Mouse (Mus musculus): ENCODE measurements at regions not wholly inside any gene's neighbourhood (a gene's known extent, or its start where the extent isn't known, plus 50 kb on each side); places are given as distances from the start of the nearest gene placed in this dataset. TPM values are rescaled to one million over a fixed set of nuclear protein-coding genes. Genes with fewer than 3 reads are reported as not detected.

GRCm38 (mm10) chr10:44603461-44603860 lies 75.2 kb upstream of the Prdm1 start:
- no peak for ATAC-seq (ENCODE audit: low read depth)
- Histone ChIP-seq H3K4me3 (replicated peaks) (no peak overlapping the region), H3K4me2 (no peak overlapping the region), H3K36me3 (no peaks in the 10 kb centered on the region), H3K9ac (no peak overlapping the region), H3K9me3 (replicated peaks) (no peaks in the 10 kb centered on the region), H3K4me1 (replicated peaks) (no peaks in the 10 kb centered on the region; the same call in 1 of the 2 replicates), H3K27me3 (no peaks in the 10 kb centered on the region), H3K27ac (no peak overlapping the region)
- 80% methylated on average over 5 of the region's 5 CpGs for WGBS (ENCODE audit: insufficient replicate concordance)
- no peak for DNase-seq

GRCm38 (mm10) chr10:44601550-44601949 lies 73.2 kb upstream of the Prdm1 start:
- no peak for DNase-seq

GRCm38 (mm10) chr10:44599964-44600334 lies 71.6 kb upstream of the Prdm1 start:
- ATAC-seq (ENCODE audit: low read depth) (no peak), DNase-seq (no peak)
- Histone ChIP-seq H3K4me3 (replicated peaks) (no peak overlapping the region), H3K4me1 (replicated peaks) (no peaks in the 10 kb centered on the region; the same call in 1 of the 2 replicates), H3K9ac (no peak overlapping the region), H3K27ac (no peak overlapping the region), H3K9me3 (replicated peaks) (no peaks in the 10 kb centered on the region), H3K36me3 (no peaks in the 10 kb centered on the region), H3K27me3 (no peaks in the 10 kb centered on the region), H3K4me2 (no peak overlapping the region)
- 20% methylated on average over 4 of the region's 4 CpGs for WGBS (ENCODE audit: insufficient replicate concordance)

More at GRCm38 (mm10) chr10:44601550-44601949, 73.2 kb upstream of the Prdm1 start:
- no peak overlapping the region for H3K9ac ChIP-seq
- no peak overlapping the region for H3K27ac ChIP-seq
- no peaks in the 10 kb centered on the region for H3K27me3 ChIP-seq
- H3K9me3 ChIP-seq (replicated peaks) = no peaks in the 10 kb centered on the region
- no peaks in the 10 kb centered on the region; the same call in 1 of the 2 replicates for H3K4me1 ChIP-seq (replicated peaks)
- no peaks in the 10 kb centered on the region for H3K36me3 ChIP-seq
- H3K4me2 ChIP-seq = no peak overlapping the region
- WGBS (ENCODE audit: insufficient replicate concordance) = 42% methylated on average over 10 of the region's 10 CpGs
- H3K4me3 ChIP-seq (replicated peaks) = no peak overlapping the region
- ATAC-seq (ENCODE audit: low read depth) = no peak

DNA sequence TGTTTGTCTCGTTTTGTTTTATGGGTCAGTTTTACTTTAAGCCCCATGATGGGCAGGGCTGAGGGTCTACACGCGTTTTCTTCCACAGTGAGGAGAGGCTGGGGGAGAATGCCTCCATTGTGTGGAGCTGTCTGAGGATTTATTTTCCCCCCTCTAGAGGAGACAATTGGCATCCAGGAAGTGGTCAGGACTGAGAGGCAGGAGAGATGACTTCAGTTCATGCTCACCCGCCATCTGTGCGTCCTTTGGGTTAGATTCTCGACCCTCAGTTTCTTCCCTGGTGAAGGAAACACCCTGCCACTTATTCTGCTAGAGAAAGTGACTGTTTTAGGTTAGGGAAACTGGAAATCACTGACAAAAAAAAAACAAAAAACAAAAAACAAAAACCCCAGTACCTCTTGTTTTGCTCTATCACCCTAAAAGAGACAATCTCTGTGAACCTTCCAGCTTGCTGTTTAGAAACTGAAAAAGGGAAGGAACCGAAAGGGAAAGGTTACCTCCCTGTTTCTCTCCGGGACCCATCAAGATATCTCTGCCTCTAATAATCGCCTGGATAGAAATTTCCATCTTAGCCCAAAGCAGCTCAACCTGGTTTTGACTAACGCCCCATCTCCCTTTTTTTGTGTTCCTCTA lies 71.1 kb upstream of the Prdm1 start:
- H3K4me2 ChIP-seq = no peak overlapping the region
- no peak overlapping the region for H3K9ac ChIP-seq
- ATAC-seq (ENCODE audit: low read depth) (no peak), DNase-seq (no peak)
- H3K4me1 ChIP-seq (replicated peaks) = no peaks in the 10 kb centered on the region
- no peak overlapping the region for H3K27ac ChIP-seq
- no peak overlapping the region for H3K4me3 ChIP-seq (replicated peaks)
- no peaks in the 10 kb centered on the region for H3K27me3 ChIP-seq
- WGBS (ENCODE audit: insufficient replicate concordance) = 23% methylated on average over 10 of the region's 10 CpGs
- no peaks in the 10 kb centered on the region for H3K9me3 ChIP-seq (replicated peaks)
- H3K36me3 ChIP-seq = no peaks in the 10 kb centered on the region

- ATAC-seq (ENCODE audit: low read depth) (no peak), DNase-seq (no peak)
- no peak overlapping the region for H3K27ac ChIP-seq
- H3K36me3 ChIP-seq = no peaks in the 10 kb centered on the region
- no peak overlapping the region for H3K4me3 ChIP-seq (replicated peaks)
- H3K9me3 ChIP-seq (replicated peaks) = no peaks in the 10 kb centered on the region
- WGBS (ENCODE audit: insufficient replicate concordance) = 76% methylated on average over 3 of the region's 3 CpGs
- no peak overlapping the region for H3K4me2 ChIP-seq
- no peak overlapping the region for H3K9ac ChIP-seq
- H3K27me3 ChIP-seq = no peaks in the 10 kb centered on the region
- H3K4me1 ChIP-seq (replicated peaks) = no peaks in the 10 kb centered on the region
These were observed 70.3 kb upstream of the Prdm1 start for GRCm38 (mm10) chr10:44598615-44599014.

DNA sequence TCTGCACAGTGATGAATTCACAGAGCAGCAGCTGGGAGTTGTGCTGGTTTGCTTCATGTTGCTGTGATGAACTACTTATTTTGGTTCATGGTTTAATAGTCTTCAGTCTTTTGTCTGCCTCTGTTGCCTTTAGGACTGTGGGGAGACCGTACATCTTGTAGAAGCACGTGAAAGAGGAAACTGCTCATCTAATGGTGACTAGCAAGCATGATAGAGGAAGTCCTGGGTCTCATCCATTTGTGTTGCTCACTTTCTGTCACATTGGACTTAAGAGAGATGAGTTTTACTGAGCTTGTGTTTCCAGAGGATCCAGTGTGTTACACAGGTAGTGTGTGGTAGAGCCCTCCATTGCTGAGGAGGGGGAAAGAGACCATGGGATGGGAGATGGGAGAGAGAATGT lies 67.6 kb upstream of the Prdm1 start:
- WGBS (ENCODE audit: insufficient replicate concordance) = 21% methylated on average over 2 of the region's 2 CpGs
- H3K9ac ChIP-seq = no peak overlapping the region
- ATAC-seq (ENCODE audit: low read depth) (no peak), DNase-seq (no peak)
- H3K9me3 ChIP-seq (replicated peaks) = no peaks in the 10 kb centered on the region
- H3K4me3 ChIP-seq (replicated peaks) = no peak overlapping the region
- H3K36me3 ChIP-seq = no peaks in the 10 kb centered on the region
- no peaks in the 10 kb centered on the region for H3K4me1 ChIP-seq (replicated peaks)
- no peak overlapping the region for H3K4me2 ChIP-seq
- H3K27me3 ChIP-seq = no peaks in the 10 kb centered on the region
- H3K27ac ChIP-seq = no peak overlapping the region

GRCm38 (mm10) chr10:44589842-44590241 lies 61.5 kb upstream of the Prdm1 start:
- Histone ChIP-seq H3K4me1 (replicated peaks) (no peaks in the 10 kb centered on the region), H3K36me3 (no peaks in the 10 kb centered on the region), H3K4me3 (replicated peaks) (no peak overlapping the region), H3K27me3 (no peaks in the 10 kb centered on the region), H3K9me3 (replicated peaks) (no peaks in the 10 kb centered on the region), H3K4me2 (no peak overlapping the region), H3K27ac (no peak overlapping the region; the same call in 1 of the 2 replicates), H3K9ac (no peak overlapping the region)
- ATAC-seq (ENCODE audit: low read depth) = no peak
- no peak for DNase-seq
- WGBS (ENCODE audit: insufficient replicate concordance) = 78% methylated on average over 6 of the region's 6 CpGs

- Histone ChIP-seq H3K4me3 (replicated peaks) (no peak overlapping the region), H3K27me3 (no peaks in the 10 kb centered on the region), H3K9ac (no peak overlapping the region), H3K27ac (no peak overlapping the region), H3K36me3 (no peaks in the 10 kb centered on the region), H3K9me3 (replicated peaks) (no peaks in the 10 kb centered on the region), H3K4me1 (replicated peaks) (no peaks in the 10 kb centered on the region), H3K4me2 (no peak overlapping the region)
- ATAC-seq (ENCODE audit: low read depth) (no peak), DNase-seq (no peak)
These were observed 61.1 kb upstream of the Prdm1 start for GRCm38 (mm10) chr10:44589352-44589751.

DNA sequence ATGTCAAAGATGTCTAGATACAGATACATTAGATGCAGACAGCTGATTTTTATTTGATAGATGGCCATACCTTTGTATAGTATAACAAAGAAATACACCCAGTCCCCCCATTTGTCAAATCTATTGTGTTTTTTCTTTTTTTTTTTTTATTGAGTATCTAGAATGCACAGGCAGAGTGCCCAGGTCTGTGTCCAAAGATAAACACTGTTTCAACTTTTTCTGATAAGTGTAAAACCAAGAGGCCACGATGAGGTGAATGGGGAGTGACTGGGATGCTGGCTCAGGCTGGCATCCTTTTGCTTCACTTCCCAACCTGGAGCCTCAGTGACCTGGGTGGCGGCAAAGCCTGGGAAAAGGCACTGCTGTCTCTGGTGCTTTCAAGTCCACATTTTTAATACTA lies 54.4 kb upstream of the Prdm1 start:
- Histone ChIP-seq H3K4me1 (replicated peaks) (peaks cover 11% of the 10 kb centered on the region), H3K9ac (no peak overlapping the region), H3K36me3 (no peaks in the 10 kb centered on the region), H3K4me2 (no peak overlapping the region), H3K4me3 (replicated peaks) (no peak overlapping the region), H3K27ac (no peak overlapping the region), H3K27me3 (no peaks in the 10 kb centered on the region), H3K9me3 (replicated peaks) (no peaks in the 10 kb centered on the region)
- ATAC-seq (ENCODE audit: low read depth) (peak; percentile 61), DNase-seq (no peak)
- WGBS (ENCODE audit: insufficient replicate concordance) = 37% methylated on average over 2 of the region's 2 CpGs

Small RNAs in the stretch of these regions (microRNA-seq; reads per million reads assigned to microRNA genes)
- not detected for gene Gm24271

All from liver, embryonic 13.5 days (tissue).